In the genomic region with DNA sequence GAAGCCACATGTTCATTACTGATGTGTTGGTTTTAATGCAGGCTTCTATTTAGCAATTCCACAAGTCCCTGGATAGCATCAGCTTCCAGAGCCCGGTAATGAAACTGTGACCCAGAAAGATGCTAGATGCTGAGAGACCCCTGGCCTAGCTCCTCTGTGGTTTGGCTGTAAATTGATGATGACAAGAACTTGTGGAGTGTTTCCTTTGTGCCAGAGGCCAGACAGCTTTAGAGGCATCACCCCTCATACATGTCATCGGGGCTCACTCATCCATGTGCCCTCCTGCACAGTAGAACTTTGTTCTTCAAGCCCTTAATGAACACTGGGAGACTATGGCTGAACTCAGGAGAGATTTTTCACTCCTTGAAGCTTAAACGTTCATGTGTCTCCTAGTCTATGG, we compare ENCODE assay signal across 21 mouse cellular contexts.
DNase-seq lines count a peak whose midpoint lies in the region; ATAC-seq lines count a peak whose summit lies in the region.
"Had no signal": no experiment of that assay in that cellular context is flagged by ENCODE, and none has a peak within 500 bp of the region (broad histone marks: within the 10 kb centered on the region; RNA-seq: fewer than 3 reads in every experiment).

No protein-coding gene starts in this region.

- H3K27ac ChIP-seq in midbrain, embryonic 11.5 days (ENCODE audit: low read depth, low read length) = no peak overlapping the region
- no peak overlapping the region for H3K27ac ChIP-seq in midbrain, embryonic 14.5 days (replicated peaks; ENCODE audit: low read depth, low read length)
- H3K27ac ChIP-seq in kidney, embryonic 14.5 days (ENCODE audit: low read depth, low read length) = no peak overlapping the region
- H3K27ac ChIP-seq: embryonic facial prominence, embryonic 15.5 days; forebrain, embryonic 10.5 days; forebrain, embryonic 12.5 days had no signal

- H3K36me3 ChIP-seq in midbrain, embryonic 11.5 days (ENCODE audit: control insufficient read depth, insufficient read depth, low read length) = no peaks in the 10 kb centered on the region
- no peaks in the 10 kb centered on the region for H3K36me3 ChIP-seq in midbrain, embryonic 14.5 days (ENCODE audit: control insufficient read depth, insufficient read depth, low read length)
- H3K36me3 ChIP-seq in kidney, embryonic 14.5 days (ENCODE audit: control insufficient read depth, insufficient read depth, low read length) = no peaks in the 10 kb centered on the region; the same call in 1 of the 2 replicates
- H3K36me3 ChIP-seq: forebrain, embryonic 12.5 days had no signal

- no peaks in the 10 kb centered on the region for H3K4me1 ChIP-seq in midbrain, embryonic 11.5 days (ENCODE audit: control insufficient read depth, insufficient read depth, low read length)
- no peaks in the 10 kb centered on the region for H3K4me1 ChIP-seq in midbrain, embryonic 14.5 days (ENCODE audit: control insufficient read depth, insufficient read depth, low read length)
- 0 out of 2 replicates have a peak, but pooled peaks cover under 1% of the 10 kb centered on the region for H3K4me1 ChIP-seq in kidney, embryonic 14.5 days (ENCODE audit: control insufficient read depth, insufficient read depth, low read length)
- H3K4me1 ChIP-seq: embryonic facial prominence, embryonic 15.5 days; forebrain, embryonic 12.5 days had no signal

- H3K4me2 ChIP-seq in midbrain, embryonic 11.5 days = no peak overlapping the region
- no peak overlapping the region for H3K4me2 ChIP-seq in midbrain, embryonic 14.5 days (ENCODE audit: low read length)
- H3K4me2 ChIP-seq in kidney, embryonic 14.5 days (replicated peaks; ENCODE audit: low read depth, low read length) = no peak overlapping the region
- H3K4me2 ChIP-seq: embryonic facial prominence, embryonic 15.5 days; forebrain, embryonic 12.5 days had no signal

- H3K9ac ChIP-seq in midbrain, embryonic 11.5 days (ENCODE audit: low read length) = no peak overlapping the region
- no peak overlapping the region for H3K9ac ChIP-seq in midbrain, embryonic 14.5 days (replicated peaks; ENCODE audit: low read length)
- no peak overlapping the region for H3K9ac ChIP-seq in kidney, embryonic 14.5 days (ENCODE audit: low read depth, low read length)
- H3K9ac ChIP-seq: embryonic facial prominence, embryonic 15.5 days; forebrain, embryonic 12.5 days had no signal

- no peak overlapping the region for H3K4me3 ChIP-seq in midbrain, embryonic 11.5 days (ENCODE audit: low read depth, low read length)
- H3K4me3 ChIP-seq in midbrain, embryonic 14.5 days (replicated peaks; ENCODE audit: low read depth, low read length) = no peak overlapping the region
- no peak overlapping the region for H3K4me3 ChIP-seq in kidney, embryonic 14.5 days (ENCODE audit: low read length)
- H3K4me3 ChIP-seq: embryonic facial prominence, embryonic 15.5 days; erythroblast, embryonic 14.5 days; forebrain, embryonic 10.5 days; forebrain, embryonic 12.5 days had no signal

- peak; percentile 19 for DNase-seq in midbrain, embryonic 11.5 days (ENCODE audit: low spot score, missing footprints)
- DNase-seq in midbrain, embryonic 14.5 days = no peak
- DNase-seq in Muller cell, postnatal 12 days (ENCODE audit: inconsistent ontology term) = peak; percentile 94
- DNase-seq in retina, embryonic 14.5 days (ENCODE audit: low spot score) = peak; percentile 86
- no peak for DNase-seq in testis, postnatal 14 days (ENCODE audit: low spot score)
- DNase-seq in thymus, postnatal 0 days (ENCODE audit: low spot score) = no peak
- DNase-seq: adrenal gland, adult 2 months; adrenal gland, postnatal 10 days; adrenal gland, postnatal 25 days; cerebellum, adult 11 months; cerebellum, adult 18-20 months; cerebellum, adult 8-10 months; cerebellum, adult 9-11 months; cerebellum, postnatal 25 days had no signal

- no peak for ATAC-seq in midbrain, embryonic 11.5 days (ENCODE audit: low FRiP score)
- no peak for ATAC-seq in midbrain, embryonic 14.5 days (ENCODE audit: low FRiP score, low TSS enrichment)
- ATAC-seq in kidney, embryonic 14.5 days (ENCODE audit: low FRiP score, low TSS enrichment) = no peak
- ATAC-seq: forebrain, embryonic 14.5 days; forebrain, embryonic 16.5 days had no signal

- H3K9me3 ChIP-seq in midbrain, embryonic 11.5 days (ENCODE audit: control insufficient read depth, low read length) = no peaks in the 10 kb centered on the region
- H3K9me3 ChIP-seq in midbrain, embryonic 14.5 days (ENCODE audit: control insufficient read depth, low read length) = no peaks in the 10 kb centered on the region
- no peaks in the 10 kb centered on the region for H3K9me3 ChIP-seq in kidney, embryonic 14.5 days (ENCODE audit: control insufficient read depth, low read length)
- H3K9me3 ChIP-seq: embryonic facial prominence, embryonic 15.5 days; forebrain, embryonic 10.5 days; forebrain, embryonic 12.5 days had no signal

- 90% methylated on average over 3 of the region's 3 CpGs for WGBS in midbrain, embryonic 11.5 days
- WGBS in midbrain, embryonic 14.5 days = 89% methylated on average over 3 of the region's 3 CpGs
- whole genome bisulfite sequencing in kidney, embryonic 14.5 days = 50% methylated on average over 3 of the region's 3 CpGs

- no peaks in the 10 kb centered on the region for H3K27me3 ChIP-seq in midbrain, embryonic 11.5 days (ENCODE audit: control insufficient read depth, insufficient read depth, low read length)
- H3K27me3 ChIP-seq in midbrain, embryonic 14.5 days (ENCODE audit: control insufficient read depth, insufficient read depth, low read length) = no peaks in the 10 kb centered on the region
- H3K27me3 ChIP-seq in kidney, embryonic 14.5 days (ENCODE audit: control insufficient read depth, insufficient read depth, low read length) = no peaks in the 10 kb centered on the region
- H3K27me3 ChIP-seq: embryonic facial prominence, embryonic 15.5 days; forebrain, embryonic 12.5 days had no signal

Comparison
In these comparisons a context has a peak if more than half of its experiments do, and no peak if none do; other contexts are left out.
1. DNase-seq: peak in midbrain, embryonic 11.5 days (single experiment), Muller cell, postnatal 12 days (single experiment) and retina, embryonic 14.5 days (single experiment); none in midbrain, embryonic 14.5 days (single experiment), testis, postnatal 14 days (single experiment) and thymus, postnatal 0 days (single experiment).